In the genomic region with DNA sequence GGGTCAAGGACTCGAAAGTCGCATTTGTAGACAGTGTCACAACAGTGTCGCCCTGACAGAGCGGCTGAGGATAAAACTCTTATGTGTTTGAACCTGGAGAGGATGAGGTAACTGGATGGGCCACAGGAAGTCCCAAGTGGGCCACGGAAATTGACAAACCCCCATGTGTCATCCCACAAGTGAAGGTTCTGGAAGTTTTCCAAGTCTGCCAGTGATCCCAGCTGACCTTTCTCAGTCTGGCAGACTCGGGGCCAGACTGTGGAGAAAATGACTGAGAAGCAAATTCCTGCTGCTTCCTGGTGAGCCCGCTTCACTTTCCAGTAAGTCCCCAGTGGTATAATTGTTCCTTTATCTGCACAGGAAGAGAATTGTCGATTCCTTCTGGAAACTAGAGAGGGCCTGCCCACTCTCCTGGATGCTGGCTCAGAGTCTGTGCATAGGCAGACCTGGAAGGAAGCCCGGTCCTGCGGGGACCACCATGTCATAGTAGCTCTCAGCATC, we compare ENCODE assay signal across 8 mouse cellular contexts. TPM values are rescaled to one million over a fixed set of nuclear protein-coding genes. Genes with fewer than 3 reads are reported as not detected.
DNase-seq lines count a peak whose midpoint lies in the region; ATAC-seq and TF ChIP-seq lines count a peak whose summit lies in the region.

No protein-coding gene starts in this region.

- no peak overlapping the region for H3K9ac ChIP-seq in heart, embryonic 15.5 days
- no peak overlapping the region for H3K9ac ChIP-seq in liver, embryonic 14.5 days (replicated peaks)

- no peaks in the 10 kb centered on the region for H3K9me3 ChIP-seq in heart, embryonic 15.5 days (replicated peaks)
- H3K9me3 ChIP-seq in liver, embryonic 14.5 days (ENCODE audit: control insufficient read depth, low read length): no peaks in the 10 kb centered on the region

- H3K4me2 ChIP-seq in heart, embryonic 15.5 days: no peak overlapping the region
- no peak overlapping the region for H3K4me2 ChIP-seq in liver, embryonic 14.5 days (ENCODE audit: low read depth)

- WGBS in heart, embryonic 15.5 days: 45% methylated on average over 10 of the region's 10 CpGs
- 62% methylated on average over 10 of the region's 10 CpGs for WGBS in liver, embryonic 14.5 days (ENCODE audit: insufficient replicate concordance)

- no peak for TF ChIP-seq EP300 in liver, embryonic 14.5 days (IDR thresholded peaks at IDR 0.05; ENCODE audit: low read depth)

- no peak for TF ChIP-seq CTCF in liver, embryonic 14.5 days (IDR thresholded peaks at IDR 0.05; ENCODE audit: low read depth)

- no peak overlapping the region for H3K4me3 ChIP-seq in heart, embryonic 15.5 days
- H3K4me3 ChIP-seq in liver, embryonic 14.5 days (ENCODE audit: insufficient read depth in 1 of 2, low read depth in 2 of 2, low read length in 2 of 2): no peak overlapping the region

- ATAC-seq in heart, embryonic 15.5 days (replicated peaks; ENCODE audit: insufficient number of reproducible peaks, insufficient read depth, low FRiP score, low read depth): peak; percentile 69
- ATAC-seq in liver, embryonic 14.5 days (ENCODE audit: insufficient read depth): peak; percentile 23; the same call in 1 of the 2 replicates

- no peaks in the 10 kb centered on the region for H3K27me3 ChIP-seq in heart, embryonic 15.5 days
- H3K27me3 ChIP-seq in liver, embryonic 14.5 days (ENCODE audit: control insufficient read depth, insufficient read depth, low read length): no peaks in the 10 kb centered on the region

- no peaks in the 10 kb centered on the region for H3K36me3 ChIP-seq in heart, embryonic 15.5 days
- no peaks in the 10 kb centered on the region for H3K36me3 ChIP-seq in liver, embryonic 14.5 days (replicated peaks; ENCODE audit: control insufficient read depth, insufficient read depth, low read depth)

- peak; percentile 30 to 37 for DNase-seq in cerebellum, postnatal 14 days
- DNase-seq in cerebellum, postnatal 25 days: no peak
- DNase-seq in MN1 (ENCODE audit: low spot score): peak; percentile 50
- DNase-seq in liver, embryonic 14.5 days (ENCODE audit: low read depth in 3 of 3, low spot score in 3 of 3): no peak
- no peak for DNase-seq in layer of hippocampus, postnatal 14 days (ENCODE audit: low spot score in 2 of 2)
- DNase-seq in left cerebral cortex, adult 9 months (ENCODE audit: low spot score in 2 of 2): no peak
- no peak for DNase-seq in urinary bladder, adult 18-20 months (ENCODE audit: low spot score in 2 of 2)

- peaks cover 23% of the 10 kb centered on the region for H3K4me1 ChIP-seq in heart, embryonic 15.5 days (replicated peaks)
- peaks cover 0 to 4% of the 10 kb centered on the region in 2 experiments; a peak in 2 of 4 replicates for H3K4me1 ChIP-seq in liver, embryonic 14.5 days (replicated peaks; ENCODE audit: control insufficient read depth in 2 of 2, insufficient read depth in 2 of 2, low read length in 1 of 2)

- H3K27ac ChIP-seq in heart, embryonic 15.5 days: peak overlapping the region; percentile 51; the same call in 1 of the 2 replicates
- H3K27ac ChIP-seq in liver, embryonic 14.5 days: no peak overlapping the region

RNA-seq across cellular contexts. Expression of gene Cd180, which starts 47.0 kb away (rescaled TPM):
- polyA plus RNA-seq in heart, embryonic 15.5 days (2015; fragmentation: Nextera tagmentation; extraction: Ambion mirVana): 0.24 and 0.53 TPM in 2 replicates
- 1.2 and 1.6 TPM in 2 replicates for polyA plus RNA-seq in liver, embryonic 14.5 days (2012; rRNA removed)
- polyA plus RNA-seq in liver, embryonic 14.5 days (2014; fragmentation: Nextera tagmentation; extraction: Ambion mirVana): 0.88 and 1.4 TPM in 2 replicates
- total RNA-seq in layer of hippocampus, postnatal 14 days (2021): 1 to 10 TPM; 2.9 to 3.7 TPM

Comparison
In these comparisons a context has a peak if more than half of its experiments do, and no peak if none do; other contexts are left out.
1. DNase-seq: peak in cerebellum, postnatal 14 days (2 of 2) and MN1 (single experiment); none in cerebellum, postnatal 25 days (0 of 2), liver, embryonic 14.5 days (0 of 3), layer of hippocampus, postnatal 14 days (0 of 2), left cerebral cortex, adult 9 months (0 of 2) and urinary bladder, adult 18-20 months (0 of 2).